9 mouse cellular contexts compared by ENCODE assay signal in the genomic region with DNA sequence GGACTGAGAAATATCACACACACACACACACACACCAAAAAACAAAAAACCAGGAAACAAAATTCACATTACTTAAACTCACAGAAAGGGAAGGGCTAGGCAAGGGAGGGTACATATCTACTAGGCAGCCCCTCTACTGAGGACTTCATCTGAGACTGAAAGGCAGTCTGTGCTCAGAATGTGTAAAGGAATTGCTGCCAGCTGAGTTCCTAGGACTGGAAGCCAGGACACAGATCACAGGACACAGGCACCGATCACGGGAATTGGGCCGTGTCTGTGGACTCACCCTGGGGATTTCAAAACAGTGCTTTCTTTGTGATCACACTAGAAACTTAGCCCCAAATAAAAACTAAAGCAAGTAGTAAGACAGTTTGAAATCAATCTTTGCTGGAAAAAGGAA. TPM values are rescaled to one million over a fixed set of nuclear protein-coding genes. Genes with fewer than 3 reads are reported as not detected.
DNase-seq lines count a peak whose midpoint lies in the region; ATAC-seq lines count a peak whose summit lies in the region.
"Had no signal": no experiment of that assay in that cellular context is flagged by ENCODE, and none has a peak within 500 bp of the region (broad histone marks: within the 10 kb centered on the region; RNA-seq: fewer than 3 reads in every experiment).

No protein-coding gene starts in this region.

- no peak overlapping the region for H3K4me2 ChIP-seq in liver, embryonic 12.5 days
- H3K4me2 ChIP-seq in liver, embryonic 11.5 days, result no peak overlapping the region
- H3K4me2 ChIP-seq in heart, embryonic 12.5 days, result peak overlapping the region; percentile 37
- no peak overlapping the region for H3K4me2 ChIP-seq in kidney, embryonic 16.5 days (replicated peaks; ENCODE audit: low read depth, low read length)
- H3K4me2 ChIP-seq in stomach, embryonic 16.5 days (ENCODE audit: low read depth, low read length), result no peak overlapping the region

- H3K27ac ChIP-seq in liver, embryonic 12.5 days, result peak overlapping the region; percentile 83
- no peak overlapping the region; the same call in 1 of the 2 replicates for H3K27ac ChIP-seq in liver, embryonic 11.5 days (ENCODE audit: low read depth, low read length)
- H3K27ac ChIP-seq in embryonic facial prominence, embryonic 10.5 days (replicated peaks), result peak overlapping the region; percentile 63
- H3K27ac ChIP-seq in heart, embryonic 12.5 days (ENCODE audit: poor library complexity, severe bottlenecking), result peak overlapping the region; percentile 82
- peak overlapping the region; percentile 92 for H3K27ac ChIP-seq in kidney, embryonic 16.5 days (ENCODE audit: low read length)
- H3K27ac ChIP-seq in stomach, embryonic 16.5 days (ENCODE audit: low read length), result no peak overlapping the region
- H3K27ac ChIP-seq: macrophage had no signal

- 87% methylated on average over 3 of the region's 3 CpGs for WGBS in liver, embryonic 12.5 days (ENCODE audit: insufficient replicate concordance)
- 62% methylated on average over 3 of the region's 3 CpGs for WGBS in liver, embryonic 11.5 days
- 19% methylated on average over 3 of the region's 3 CpGs for WGBS in embryonic facial prominence, embryonic 10.5 days
- 21% methylated on average over 3 of the region's 3 CpGs for WGBS in heart, embryonic 12.5 days
- WGBS in kidney, embryonic 16.5 days, result 21% methylated on average over 3 of the region's 3 CpGs
- WGBS in stomach, embryonic 16.5 days, result 50% methylated on average over 3 of the region's 3 CpGs

- ATAC-seq in liver, embryonic 12.5 days, result no peak
- no peak for ATAC-seq in liver, embryonic 11.5 days (replicated peaks; ENCODE audit: low FRiP score)
- ATAC-seq in heart, embryonic 12.5 days (ENCODE audit: insufficient number of reproducible peaks, low FRiP score), result no peak
- ATAC-seq in kidney, embryonic 16.5 days (ENCODE audit: low FRiP score, low TSS enrichment), result peak; percentile 75
- no peak for ATAC-seq in stomach, embryonic 16.5 days (ENCODE audit: insufficient read depth, low FRiP score)

- H3K27me3 ChIP-seq in liver, embryonic 12.5 days (replicated peaks), result no peaks in the 10 kb centered on the region
- H3K27me3 ChIP-seq in liver, embryonic 11.5 days (replicated peaks; ENCODE audit: control insufficient read depth, insufficient read depth, low read length), result no peaks in the 10 kb centered on the region
- no peaks in the 10 kb centered on the region for H3K27me3 ChIP-seq in embryonic facial prominence, embryonic 10.5 days (replicated peaks; ENCODE audit: low read depth, poor library complexity, severe bottlenecking)
- H3K27me3 ChIP-seq in heart, embryonic 12.5 days (replicated peaks), result no peaks in the 10 kb centered on the region
- no peaks in the 10 kb centered on the region for H3K27me3 ChIP-seq in kidney, embryonic 16.5 days (ENCODE audit: insufficient read depth, low read length)
- H3K27me3 ChIP-seq in stomach, embryonic 16.5 days (ENCODE audit: control insufficient read depth, insufficient read depth, low read length), result no peaks in the 10 kb centered on the region

- H3K4me1 ChIP-seq in liver, embryonic 12.5 days, result peaks cover 69% of the 10 kb centered on the region
- peaks cover 20% of the 10 kb centered on the region for H3K4me1 ChIP-seq in liver, embryonic 11.5 days (replicated peaks; ENCODE audit: control insufficient read depth, insufficient read depth, low read length)
- peaks cover 42% of the 10 kb centered on the region for H3K4me1 ChIP-seq in embryonic facial prominence, embryonic 10.5 days
- H3K4me1 ChIP-seq in heart, embryonic 12.5 days (replicated peaks), result peaks cover 45% of the 10 kb centered on the region
- H3K4me1 ChIP-seq in kidney, embryonic 16.5 days (ENCODE audit: insufficient read depth, low read length), result peaks cover 50% of the 10 kb centered on the region
- peaks cover 13% of the 10 kb centered on the region for H3K4me1 ChIP-seq in stomach, embryonic 16.5 days (ENCODE audit: control insufficient read depth, insufficient read depth, low read length)

- DNase-seq in liver, embryonic 11.5 days (ENCODE audit: low spot score), result no peak
- peak; percentile 35 for DNase-seq in embryonic facial prominence, embryonic 10.5 days (ENCODE audit: low spot score)
- DNase-seq in urinary bladder, postnatal 25 days (ENCODE audit: low spot score), result no peak
- no peak for DNase-seq in ovary, adult 18-20 months (ENCODE audit: low spot score)

- H3K4me3 ChIP-seq in liver, embryonic 12.5 days, result no peak overlapping the region
- H3K4me3 ChIP-seq in liver, embryonic 11.5 days (ENCODE audit: low read depth, low read length), result no peak overlapping the region
- H3K4me3 ChIP-seq in embryonic facial prominence, embryonic 10.5 days, result no peak overlapping the region
- H3K4me3 ChIP-seq in heart, embryonic 12.5 days, result no peak overlapping the region
- no peak overlapping the region for H3K4me3 ChIP-seq in kidney, embryonic 16.5 days (ENCODE audit: low read length)
- no peak overlapping the region for H3K4me3 ChIP-seq in stomach, embryonic 16.5 days (replicated peaks; ENCODE audit: low read length)

- peaks cover 35% of the 10 kb centered on the region for H3K36me3 ChIP-seq in liver, embryonic 12.5 days
- no peaks in the 10 kb centered on the region; the same call in 1 of the 2 replicates for H3K36me3 ChIP-seq in liver, embryonic 11.5 days (ENCODE audit: control insufficient read depth, insufficient read depth, low read length)
- H3K36me3 ChIP-seq in embryonic facial prominence, embryonic 10.5 days (replicated peaks), result no peaks in the 10 kb centered on the region
- no peaks in the 10 kb centered on the region for H3K36me3 ChIP-seq in heart, embryonic 12.5 days
- H3K36me3 ChIP-seq in kidney, embryonic 16.5 days (ENCODE audit: insufficient read depth, low read length), result no peaks in the 10 kb centered on the region
- no peaks in the 10 kb centered on the region for H3K36me3 ChIP-seq in stomach, embryonic 16.5 days (ENCODE audit: control insufficient read depth, insufficient read depth, low read length)

- H3K9ac ChIP-seq in liver, embryonic 12.5 days, result peak overlapping the region; percentile 29
- H3K9ac ChIP-seq in liver, embryonic 11.5 days (ENCODE audit: low read depth, low read length), result no peak overlapping the region
- peak overlapping the region; percentile 28; the same call in 1 of the 2 replicates for H3K9ac ChIP-seq in heart, embryonic 12.5 days
- H3K9ac ChIP-seq in kidney, embryonic 16.5 days (replicated peaks; ENCODE audit: low read length), result no peak overlapping the region
- peak overlapping the region; percentile 46; the same call in 1 of the 2 replicates for H3K9ac ChIP-seq in stomach, embryonic 16.5 days (ENCODE audit: low read length)

- H3K9me3 ChIP-seq in liver, embryonic 12.5 days (replicated peaks), result no peaks in the 10 kb centered on the region
- no peaks in the 10 kb centered on the region for H3K9me3 ChIP-seq in liver, embryonic 11.5 days (ENCODE audit: control insufficient read depth, low read length)
- H3K9me3 ChIP-seq in embryonic facial prominence, embryonic 10.5 days, result no peaks in the 10 kb centered on the region
- no peaks in the 10 kb centered on the region for H3K9me3 ChIP-seq in heart, embryonic 12.5 days (replicated peaks)
- no peaks in the 10 kb centered on the region for H3K9me3 ChIP-seq in kidney, embryonic 16.5 days (ENCODE audit: low read length)
- no peaks in the 10 kb centered on the region for H3K9me3 ChIP-seq in stomach, embryonic 16.5 days (replicated peaks; ENCODE audit: control insufficient read depth, low read length)

RNA-seq across cellular contexts. Expression of gene St3gal6, which starts 11.2 kb away (rescaled TPM):
- 60.1 TPM in 2 replicates for polyA plus RNA-seq in liver, embryonic 12.5 days (2016; fragmentation: Nextera tagmentation; extraction: Ambion mirVana)
- polyA plus RNA-seq in liver, embryonic 11.5 days (2014; fragmentation: Nextera tagmentation; extraction: Ambion mirVana), result 66.0 and 67.9 TPM in 2 replicates
- polyA plus RNA-seq in embryonic facial prominence, embryonic 10.5 days (2016; fragmentation: Nextera tagmentation; extraction: Ambion mirVana), result 10.3 and 11.9 TPM in 2 replicates
- polyA plus RNA-seq in heart, embryonic 12.5 days (2016; fragmentation: Nextera tagmentation; extraction: Ambion mirVana), result 15.9 and 18.2 TPM in 2 replicates
- polyA plus RNA-seq in kidney, embryonic 16.5 days (2015; fragmentation: Nextera tagmentation; extraction: Ambion mirVana), result 80.5 and 89.9 TPM in 2 replicates
- polyA plus RNA-seq in stomach, embryonic 16.5 days (2015; fragmentation: Nextera tagmentation; extraction: Ambion mirVana), result 11.7 and 14.7 TPM in 2 replicates

Comparison
In these comparisons a context has a peak if more than half of its experiments do, and no peak if none do; other contexts are left out.
1. H3K27ac ChIP-seq: peak in liver, embryonic 12.5 days (single experiment), embryonic facial prominence, embryonic 10.5 days (single experiment), heart, embryonic 12.5 days (single experiment) and kidney, embryonic 16.5 days (single experiment); none in liver, embryonic 11.5 days (single experiment) and stomach, embryonic 16.5 days (single experiment).
2. H3K9ac ChIP-seq: peak in liver, embryonic 12.5 days (single experiment), heart, embryonic 12.5 days (single experiment) and stomach, embryonic 16.5 days (single experiment); none in liver, embryonic 11.5 days (single experiment) and kidney, embryonic 16.5 days (single experiment).